Mouse (Mus musculus): ENCODE results near the gene Rhoa. TPM values are rescaled to one million over a fixed set of nuclear protein-coding genes. Genes with fewer than 3 reads are reported as not detected.

The Rhoa gene
- polyA plus RNA-seq, 1 experiment from 2014 or later: 202 TPM

DNA sequence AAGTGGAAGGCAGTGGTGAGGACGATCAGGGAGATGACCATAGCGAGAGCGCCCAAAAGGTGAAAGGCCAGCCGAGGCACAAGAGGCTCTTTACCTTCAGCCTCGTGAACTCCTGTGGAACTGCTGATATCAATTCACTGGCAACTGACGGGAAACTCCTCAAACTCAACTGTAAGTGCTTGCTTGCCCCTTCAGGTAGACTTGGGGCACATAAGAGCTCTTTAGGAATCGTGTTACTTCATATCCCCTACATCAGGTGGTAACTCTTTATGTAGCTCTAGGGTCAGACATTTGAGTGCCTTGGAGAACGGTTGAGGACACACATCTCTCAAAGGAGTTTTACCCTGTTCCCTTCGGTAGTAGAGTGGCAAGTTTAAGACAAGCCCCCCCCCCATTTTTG is 75.5 kb downstream of the Rhoa start:
- 88% methylated on average over 9 of the region's 9 CpGs for WGBS (ENCODE audit: insufficient replicate concordance)
- Histone ChIP-seq H3K27me3 (no peaks in the 10 kb centered on the region), H3K9ac (no peak overlapping the region), H3K4me1 (replicated peaks) (no peaks in the 10 kb centered on the region), H3K4me2 (no peak overlapping the region), H3K9me3 (replicated peaks) (no peaks in the 10 kb centered on the region), H3K36me3 (replicated peaks) (peaks cover 96% of the 10 kb centered on the region), H3K4me3 (replicated peaks) (no peak overlapping the region), H3K27ac (replicated peaks) (no peak overlapping the region)
- ATAC-seq (ENCODE audit: insufficient read depth): no peak

GRCm38 (mm10) chr9:108385006-108385405 is 79.1 kb downstream of the Rhoa start:
- H3K4me1 ChIP-seq (replicated peaks): no peaks in the 10 kb centered on the region
- 77% methylated on average over 7 of the region's 7 CpGs for WGBS (ENCODE audit: insufficient replicate concordance)
- H3K36me3 ChIP-seq (replicated peaks): peaks cover 97% of the 10 kb centered on the region
- no peak overlapping the region for H3K9ac ChIP-seq
- H3K4me2 ChIP-seq: no peak overlapping the region
- H3K9me3 ChIP-seq (replicated peaks): no peaks in the 10 kb centered on the region
- H3K27me3 ChIP-seq: no peaks in the 10 kb centered on the region
- H3K4me3 ChIP-seq (replicated peaks): no peak overlapping the region
- no peak for ATAC-seq (ENCODE audit: insufficient read depth)
- H3K27ac ChIP-seq (replicated peaks): no peak overlapping the region

DNA sequence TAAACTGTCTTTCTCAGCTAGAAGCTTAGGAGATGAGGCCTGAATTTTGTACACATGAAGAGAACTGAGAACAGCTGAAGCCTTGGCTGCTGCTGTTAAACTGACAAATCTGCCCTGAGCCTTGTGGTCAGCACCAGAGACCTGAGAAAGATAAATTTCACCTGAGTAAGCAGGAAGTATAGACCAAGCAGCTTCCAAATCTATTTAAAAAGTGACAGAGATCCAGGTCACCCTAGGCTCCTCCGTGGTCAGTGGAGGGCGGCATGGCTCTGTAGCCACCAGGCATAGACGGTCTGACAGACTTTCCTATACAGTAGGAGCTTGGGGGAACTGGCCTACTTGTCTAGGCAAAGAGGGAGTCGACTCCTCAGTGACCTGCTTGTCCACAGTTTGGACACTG is 80.9 kb downstream of the Rhoa start:
- 89% methylated on average over 4 of the region's 4 CpGs for WGBS (ENCODE audit: insufficient replicate concordance)
- no peak overlapping the region for H3K4me2 ChIP-seq
- no peak overlapping the region for H3K27ac ChIP-seq (replicated peaks)
- no peak overlapping the region for H3K9ac ChIP-seq
- ATAC-seq (ENCODE audit: insufficient read depth): no peak
- no peaks in the 10 kb centered on the region for H3K4me1 ChIP-seq (replicated peaks)
- H3K9me3 ChIP-seq (replicated peaks): no peaks in the 10 kb centered on the region
- H3K27me3 ChIP-seq: no peaks in the 10 kb centered on the region
- H3K36me3 ChIP-seq (replicated peaks): peaks cover 97% of the 10 kb centered on the region
- H3K4me3 ChIP-seq (replicated peaks): no peak overlapping the region

Other genes starting within 250 kb of the Rhoa start
- 41.1 and 51.2 TPM in 2 replicates for gene Mst1, start 225.7 kb upstream of the Rhoa start, polyA plus RNA-seq (2015; fragmentation: Nextera tagmentation; extraction: Ambion mirVana)
- 100 and 123 TPM in 2 replicates for gene Rnf123, start 222.8 kb upstream of the Rhoa start, polyA plus RNA-seq (2015; fragmentation: Nextera tagmentation; extraction: Ambion mirVana)
- gene Apeh, start 211.5 kb upstream of the Rhoa start, polyA plus RNA-seq (2015; fragmentation: Nextera tagmentation; extraction: Ambion mirVana): 194 and 242 TPM in 2 replicates
- gene Bsn, start 115.7 kb upstream of the Rhoa start, polyA plus RNA-seq (2015; fragmentation: Nextera tagmentation; extraction: Ambion mirVana): 1.4 TPM in 2 replicates
- gene Dag1, start 42.2 kb upstream of the Rhoa start, polyA plus RNA-seq (2015; fragmentation: Nextera tagmentation; extraction: Ambion mirVana): 16.0 and 18.2 TPM in 2 replicates
- 5.8 and 6.7 TPM in 2 replicates for gene Nicn1, start 15.7 kb upstream of the Rhoa start, polyA plus RNA-seq (2015; fragmentation: Nextera tagmentation; extraction: Ambion mirVana)
- gene Amt, start 9.3 kb upstream of the Rhoa start, polyA plus RNA-seq (2015; fragmentation: Nextera tagmentation; extraction: Ambion mirVana): 11.9 and 13.3 TPM in 2 replicates
- 14.1 and 14.4 TPM in 2 replicates for gene Tcta, start within 50 bp of the Rhoa start, polyA plus RNA-seq (2015; fragmentation: Nextera tagmentation; extraction: Ambion mirVana)
- gene Gpx1, start 32.8 kb downstream of the Rhoa start, polyA plus RNA-seq (2015; fragmentation: Nextera tagmentation; extraction: Ambion mirVana): 6,133 and 6,280 TPM in 2 replicates
- 65.1 and 76.5 TPM in 2 replicates for gene Usp4, start 41.7 kb downstream of the Rhoa start, polyA plus RNA-seq (2015; fragmentation: Nextera tagmentation; extraction: Ambion mirVana)
- 0.41 and 0.86 TPM in 2 replicates for gene 1700102P08Rik, start 86.7 kb downstream of the Rhoa start, polyA plus RNA-seq (2015; fragmentation: Nextera tagmentation; extraction: Ambion mirVana)
- 0.03 and 0.17 TPM in 2 replicates for gene Ccdc36, start 122.4 kb downstream of the Rhoa start, polyA plus RNA-seq (2015; fragmentation: Nextera tagmentation; extraction: Ambion mirVana)
- gene BC048562, start 130.4 kb downstream of the Rhoa start, polyA plus RNA-seq (2015; fragmentation: Nextera tagmentation; extraction: Ambion mirVana): not detected in 2 replicates
- gene Ccdc71, start 154.4 kb downstream of the Rhoa start, polyA plus RNA-seq (2015; fragmentation: Nextera tagmentation; extraction: Ambion mirVana): 18.7 and 19.4 TPM in 2 replicates
- 12.5 and 15.9 TPM in 2 replicates for gene Klhdc8b, start 155.5 kb downstream of the Rhoa start, polyA plus RNA-seq (2015; fragmentation: Nextera tagmentation; extraction: Ambion mirVana)
- gene Lamb2, start 173.6 kb downstream of the Rhoa start, polyA plus RNA-seq (2015; fragmentation: Nextera tagmentation; extraction: Ambion mirVana): 8.5 and 9.0 TPM in 2 replicates
- 26.1 and 31.1 TPM in 2 replicates for gene Usp19, start 184.5 kb downstream of the Rhoa start, polyA plus RNA-seq (2015; fragmentation: Nextera tagmentation; extraction: Ambion mirVana)
- 52.6 and 61.9 TPM in 2 replicates for gene Qars, start 201.6 kb downstream of the Rhoa start, polyA plus RNA-seq (2015; fragmentation: Nextera tagmentation; extraction: Ambion mirVana)
- gene Qrich1, start 210.7 kb downstream of the Rhoa start, polyA plus RNA-seq (2015; fragmentation: Nextera tagmentation; extraction: Ambion mirVana): 43.0 and 43.5 TPM in 2 replicates

All from liver, embryonic 15.5 days (tissue).